Mouse (Mus musculus): ENCODE results near the gene Dnajb5. TPM values are rescaled to one million over a fixed set of nuclear protein-coding genes. Genes with fewer than 3 reads are reported as not detected.
"Not testable (repeated sequence)": the region's sequence is repeated elsewhere in the genome, so short reads cannot be mapped to it uniquely, and the experiment has no call there.

Dnajb5 gene
- polyA plus RNA-seq, 1 experiment from 2014 or later, result 7.3 TPM

DNA sequence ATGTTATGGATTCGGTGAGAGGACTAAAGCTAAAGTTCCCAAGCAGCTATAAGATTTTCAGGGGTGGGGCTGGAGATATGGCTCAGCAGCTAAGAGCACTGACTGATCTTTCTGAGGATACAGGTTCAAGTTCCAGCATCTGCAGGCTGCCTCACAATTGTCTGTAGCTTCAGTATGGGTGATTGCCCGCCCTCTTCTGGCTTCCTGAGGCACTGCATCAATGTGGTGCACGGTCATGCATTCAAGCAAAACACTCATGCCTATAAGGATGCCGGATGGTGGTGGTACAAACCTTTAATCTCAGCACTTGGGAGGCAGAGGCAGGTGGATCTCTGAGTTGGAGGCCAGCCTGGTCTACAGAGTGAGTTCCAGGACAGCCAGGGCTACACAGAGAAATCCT is 12.0 kb downstream of the Dnajb5 start:
- Histone ChIP-seq H3K4me3 (ENCODE audit: low read depth, low read length) (no peak overlapping the region), H3K4me2 (ENCODE audit: low read depth, severe bottlenecking) (no peak overlapping the region), H3K9me3 (ENCODE audit: control insufficient read depth, low read length) (no peaks in the 10 kb centered on the region), H3K4me1 (ENCODE audit: control insufficient read depth, insufficient read depth, low read length) (no peaks in the 10 kb centered on the region), H3K27ac (replicated peaks; ENCODE audit: low read depth, low read length) (no peak overlapping the region), H3K9ac (ENCODE audit: low read length) (no peak overlapping the region), H3K27me3 (ENCODE audit: control insufficient read depth, insufficient read depth, low read length) (no peaks in the 10 kb centered on the region), H3K36me3 (ENCODE audit: control insufficient read depth, insufficient read depth, low read length) (no peaks in the 10 kb centered on the region; the same call in 1 of the 2 replicates)
- WGBS, result 36% methylated on average over 4 of the region's 4 CpGs
- ATAC-seq (ENCODE audit: insufficient number of reproducible peaks, low FRiP score, low TSS enrichment, low read depth), result no peak
- peak; percentile 62 for DNase-seq (ENCODE audit: low spot score)

- Histone ChIP-seq H3K4me1 (ENCODE audit: control insufficient read depth, insufficient read depth, low read length) (no peaks in the 10 kb centered on the region), H3K27ac (replicated peaks; ENCODE audit: low read depth, low read length) (no peak overlapping the region), H3K36me3 (ENCODE audit: control insufficient read depth, insufficient read depth, low read length) (no peaks in the 10 kb centered on the region), H3K9me3 (ENCODE audit: control insufficient read depth, low read length) (no peaks in the 10 kb centered on the region), H3K4me2 (ENCODE audit: low read depth, severe bottlenecking) (no peak overlapping the region), H3K27me3 (ENCODE audit: control insufficient read depth, insufficient read depth, low read length) (no peaks in the 10 kb centered on the region), H3K9ac (ENCODE audit: low read length) (no peak overlapping the region), H3K4me3 (ENCODE audit: low read depth, low read length) (no peak overlapping the region)
- DNase-seq (ENCODE audit: low spot score), result no peak
- WGBS, result 91% methylated on average over 2 of the region's 2 CpGs
- no peak for ATAC-seq (ENCODE audit: insufficient number of reproducible peaks, low FRiP score, low TSS enrichment, low read depth)
These were observed 13.9 kb downstream of the Dnajb5 start for GRCm38 (mm10) chr4:42963480-42963879.

GRCm38 (mm10) chr4:42965039-42965719 is 15.6 kb downstream of the Dnajb5 start:
- peak overlapping the region; percentile 24; the same call in 1 of the 2 replicates for H3K4me2 ChIP-seq (ENCODE audit: low read depth, severe bottlenecking)
- H3K4me3 ChIP-seq (ENCODE audit: low read depth, low read length), result no peak overlapping the region

GRCm38 (mm10) chr4:42969304-42969703 is 19.7 kb downstream of the Dnajb5 start, which contains the start of gene 1700022I11Rik:
Gene 1700022I11Rik, plus strand, starts transcription at chr4:42969604.
- Histone ChIP-seq H3K9me3 (ENCODE audit: control insufficient read depth, low read length) (no peaks in the 10 kb centered on the region), H3K4me3 (ENCODE audit: low read depth, low read length) (no peak within 1 kb of the TSS), H3K4me2 (ENCODE audit: low read depth, severe bottlenecking) (no peak within 1 kb of the TSS), H3K36me3 (ENCODE audit: control insufficient read depth, insufficient read depth, low read length) (no peaks in the 10 kb centered on the region), H3K4me1 (ENCODE audit: control insufficient read depth, insufficient read depth, low read length) (no peaks in the 10 kb centered on the region), H3K27me3 (ENCODE audit: control insufficient read depth, insufficient read depth, low read length) (no peaks in the 10 kb centered on the region), H3K27ac (replicated peaks; ENCODE audit: low read depth, low read length) (no peak within 1 kb of the TSS), H3K9ac (ENCODE audit: low read length) (no peak within 1 kb of the TSS)
- no peak for ATAC-seq (ENCODE audit: insufficient number of reproducible peaks, low FRiP score, low TSS enrichment, low read depth)
- no peak for DNase-seq (ENCODE audit: low spot score)
- 94% methylated on average over 4 of the region's 4 CpGs for WGBS

More at GRCm38 (mm10) chr4:42965039-42965719, 15.6 kb downstream of the Dnajb5 start:
- Histone ChIP-seq H3K27ac (replicated peaks; ENCODE audit: low read depth, low read length) (no peak overlapping the region), H3K36me3 (ENCODE audit: control insufficient read depth, insufficient read depth, low read length) (no peaks in the 10 kb centered on the region), H3K4me1 (ENCODE audit: control insufficient read depth, insufficient read depth, low read length) (no peaks in the 10 kb centered on the region), H3K9me3 (ENCODE audit: control insufficient read depth, low read length) (no peaks in the 10 kb centered on the region), H3K9ac (ENCODE audit: low read length) (no peak overlapping the region), H3K27me3 (ENCODE audit: control insufficient read depth, insufficient read depth, low read length) (no peaks in the 10 kb centered on the region)
- no peak; the same call in 1 of the 2 replicates for ATAC-seq (ENCODE audit: insufficient number of reproducible peaks, low FRiP score, low TSS enrichment, low read depth)
- DNase-seq (ENCODE audit: low spot score), result peak; percentile 71
- WGBS, result 14% methylated on average over 12 of the region's 12 CpGs

- Histone ChIP-seq H3K27me3 (ENCODE audit: control insufficient read depth, insufficient read depth, low read length) (no peaks in the 10 kb centered on the region), H3K9me3 (ENCODE audit: control insufficient read depth, low read length) (no peaks in the 10 kb centered on the region), H3K4me1 (ENCODE audit: control insufficient read depth, insufficient read depth, low read length) (no peaks in the 10 kb centered on the region), H3K27ac (replicated peaks; ENCODE audit: low read depth, low read length) (no peak overlapping the region), H3K4me3 (ENCODE audit: low read depth, low read length) (no peak overlapping the region), H3K4me2 (ENCODE audit: low read depth, severe bottlenecking) (no peak overlapping the region), H3K36me3 (ENCODE audit: control insufficient read depth, insufficient read depth, low read length) (no peaks in the 10 kb centered on the region), H3K9ac (ENCODE audit: low read length) (no peak overlapping the region)
- DNase-seq (ENCODE audit: low spot score) (no peak), ATAC-seq (ENCODE audit: insufficient number of reproducible peaks, low FRiP score, low TSS enrichment, low read depth) (no peak)
- WGBS, result 62% methylated on average over 4 of the region's 4 CpGs
These were observed 23.3 kb downstream of the Dnajb5 start for GRCm38 (mm10) chr4:42972952-42973351.

GRCm38 (mm10) chr4:42973868-42974267 is 24.3 kb downstream of the Dnajb5 start:
- Histone ChIP-seq H3K27ac (replicated peaks; ENCODE audit: low read depth, low read length) (no peak overlapping the region), H3K27me3 (ENCODE audit: control insufficient read depth, insufficient read depth, low read length) (no peaks in the 10 kb centered on the region), H3K4me3 (ENCODE audit: low read depth, low read length) (no peak overlapping the region), H3K4me2 (ENCODE audit: low read depth, severe bottlenecking) (no peak overlapping the region), H3K4me1 (ENCODE audit: control insufficient read depth, insufficient read depth, low read length) (no peaks in the 10 kb centered on the region), H3K36me3 (ENCODE audit: control insufficient read depth, insufficient read depth, low read length) (peaks cover 2% of the 10 kb centered on the region; the same call in 1 of the 2 replicates), H3K9me3 (ENCODE audit: control insufficient read depth, low read length) (no peaks in the 10 kb centered on the region), H3K9ac (ENCODE audit: low read length) (no peak overlapping the region)
- no peak for ATAC-seq (ENCODE audit: insufficient number of reproducible peaks, low FRiP score, low TSS enrichment, low read depth)
- 86% methylated on average over 5 of the region's 5 CpGs for WGBS
- DNase-seq (ENCODE audit: low spot score), result no peak

GRCm38 (mm10) chr4:42978062-42978461 is 28.4 kb downstream of the Dnajb5 start:
- H3K9ac ChIP-seq (ENCODE audit: low read length), result no peak overlapping the region
- H3K4me2 ChIP-seq (ENCODE audit: low read depth, severe bottlenecking), result no peak overlapping the region
- H3K4me3 ChIP-seq (ENCODE audit: low read depth, low read length), result no peak overlapping the region
- H3K27ac ChIP-seq (replicated peaks; ENCODE audit: low read depth, low read length), result no peak overlapping the region
- H3K4me1 ChIP-seq (ENCODE audit: control insufficient read depth, insufficient read depth, low read length), result no peaks in the 10 kb centered on the region
- no peak for DNase-seq (ENCODE audit: low spot score)
- no peaks in the 10 kb centered on the region for H3K27me3 ChIP-seq (ENCODE audit: control insufficient read depth, insufficient read depth, low read length)
- no peak for ATAC-seq (ENCODE audit: insufficient number of reproducible peaks, low FRiP score, low TSS enrichment, low read depth)
- peaks cover 6% of the 10 kb centered on the region for H3K36me3 ChIP-seq (ENCODE audit: control insufficient read depth, insufficient read depth, low read length)
- no peaks in the 10 kb centered on the region for H3K9me3 ChIP-seq (ENCODE audit: control insufficient read depth, low read length)
- WGBS, result 91% methylated on average over 4 of the region's 4 CpGs

DNA sequence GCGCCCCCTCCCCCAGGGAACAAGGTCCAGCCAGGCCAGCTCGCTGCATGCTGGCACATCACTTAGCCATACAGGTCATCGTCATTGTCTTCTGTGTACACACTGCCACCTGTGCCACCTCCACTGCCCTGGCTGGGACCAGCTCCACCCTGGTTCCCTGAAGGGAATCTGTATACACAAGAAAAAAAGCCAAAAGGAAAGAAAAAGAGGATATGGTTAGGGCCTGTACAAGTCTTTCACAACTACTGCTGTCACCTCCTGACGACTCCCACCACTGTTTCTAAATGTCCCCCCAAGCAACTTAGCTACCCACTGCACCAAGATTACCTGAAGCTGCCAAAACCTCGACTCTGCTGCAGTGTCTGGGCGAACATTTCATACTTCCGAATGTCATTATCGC is 30.9 kb downstream of the Dnajb5 start:
- DNase-seq (ENCODE audit: low spot score); H3K9ac ChIP-seq (ENCODE audit: low read length); H3K4me3 ChIP-seq (ENCODE audit: low read depth, low read length); ATAC-seq (ENCODE audit: insufficient number of reproducible peaks, low FRiP score, low TSS enrichment, low read depth); H3K4me1 ChIP-seq (ENCODE audit: control insufficient read depth, insufficient read depth, low read length); H3K27ac ChIP-seq (replicated peaks; ENCODE audit: low read depth, low read length); H3K4me2 ChIP-seq (ENCODE audit: low read depth, severe bottlenecking); H3K27me3 ChIP-seq (ENCODE audit: control insufficient read depth, insufficient read depth, low read length); H3K9me3 ChIP-seq (ENCODE audit: control insufficient read depth, low read length): not testable (repeated sequence)
- WGBS, result 85% methylated on average over 7 of the region's 8 CpGs
- H3K36me3 ChIP-seq (ENCODE audit: control insufficient read depth, insufficient read depth, low read length), result peaks cover 12% of the 10 kb centered on the region

DNA sequence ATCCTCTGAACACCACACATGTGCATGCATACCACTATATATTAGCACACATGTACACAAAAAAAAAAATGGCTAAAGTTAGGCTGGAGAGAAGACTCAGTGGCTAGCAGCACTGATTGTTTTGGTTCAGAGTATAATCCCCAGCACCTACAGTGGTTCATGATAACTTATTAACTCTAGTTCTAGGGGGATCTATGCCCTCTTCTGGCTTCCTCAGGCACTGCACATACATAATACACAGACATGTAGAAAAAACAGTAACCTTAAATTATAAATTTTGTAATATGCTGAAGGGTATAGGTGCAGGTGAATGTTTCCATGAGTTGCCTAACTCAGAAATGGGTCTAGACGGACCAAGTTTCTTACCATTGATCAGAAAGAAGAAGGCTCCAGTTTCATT is 38.7 kb downstream of the Dnajb5 start:
- H3K27ac ChIP-seq (replicated peaks; ENCODE audit: low read depth, low read length), result no peak overlapping the region
- DNase-seq (ENCODE audit: low spot score), result no peak
- no peak overlapping the region for H3K4me3 ChIP-seq (ENCODE audit: low read depth, low read length)
- no peak overlapping the region for H3K4me2 ChIP-seq (ENCODE audit: low read depth, severe bottlenecking)
- no peaks in the 10 kb centered on the region for H3K27me3 ChIP-seq (ENCODE audit: control insufficient read depth, insufficient read depth, low read length)
- no peak for ATAC-seq (ENCODE audit: insufficient number of reproducible peaks, low FRiP score, low TSS enrichment, low read depth)
- no peak overlapping the region for H3K9ac ChIP-seq (ENCODE audit: low read length)
- 82% methylated on average over 1 of the region's 1 CpGs for WGBS
- no peaks in the 10 kb centered on the region for H3K4me1 ChIP-seq (ENCODE audit: control insufficient read depth, insufficient read depth, low read length)
- peaks cover 36% of the 10 kb centered on the region for H3K36me3 ChIP-seq (ENCODE audit: control insufficient read depth, insufficient read depth, low read length)
- H3K9me3 ChIP-seq (ENCODE audit: control insufficient read depth, low read length), result no peaks in the 10 kb centered on the region

Data from limb, embryonic 11.5 days (tissue).